Comparison of ENCODE assay signal across 33 mouse cellular contexts in genomic region chr5:73182191-73182590, GRCm38 (mm10).
DNase-seq lines count a peak whose midpoint lies in the region; ATAC-seq and TF ChIP-seq lines count a peak whose summit lies in the region.
"Had no signal": no experiment of that assay in that cellular context is flagged by ENCODE, and none has a peak within 500 bp of the region (broad histone marks: within the 10 kb centered on the region; RNA-seq: fewer than 3 reads in every experiment).

No protein-coding gene starts in this region.

- no peaks in the 10 kb centered on the region for H3K9me3 ChIP-seq in kidney, embryonic 14.5 days (ENCODE audit: control insufficient read depth, low read length)
- H3K9me3 ChIP-seq in intestine, embryonic 15.5 days = no peaks in the 10 kb centered on the region
- H3K9me3 ChIP-seq: embryonic facial prominence, embryonic 10.5 days; embryonic facial prominence, embryonic 15.5 days; forebrain, embryonic 12.5 days; heart, embryonic 12.5 days; hindbrain, embryonic 15.5 days; limb, embryonic 15.5 days; liver, embryonic 13.5 days; midbrain, embryonic 13.5 days; neural tube, embryonic 15.5 days had no signal

- peaks cover 15% of the 10 kb centered on the region for H3K79me2 ChIP-seq in myocyte (ENCODE audit: control insufficient read depth, insufficient read depth)

- no peaks in the 10 kb centered on the region for H3K27me3 ChIP-seq in kidney, embryonic 14.5 days (ENCODE audit: control insufficient read depth, insufficient read depth, low read length)
- no peaks in the 10 kb centered on the region for H3K27me3 ChIP-seq in intestine, embryonic 15.5 days (replicated peaks)
- no peaks in the 10 kb centered on the region for H3K27me3 ChIP-seq in myocyte (ENCODE audit: control insufficient read depth, insufficient read depth, insufficient read length)
- H3K27me3 ChIP-seq: CH12.LX; embryonic facial prominence, embryonic 15.5 days; forebrain, embryonic 12.5 days; heart, embryonic 12.5 days; hindbrain, embryonic 15.5 days; limb, embryonic 15.5 days; liver, embryonic 13.5 days; megakaryocyte, embryonic 14.5 days; midbrain, embryonic 13.5 days; neural tube, embryonic 15.5 days had no signal

- no peak overlapping the region for H3ac ChIP-seq in myocyte (ENCODE audit: control insufficient read depth, insufficient read length)

- H3K27ac ChIP-seq in kidney, embryonic 14.5 days (ENCODE audit: low read depth, low read length) = no peak overlapping the region
- no peak overlapping the region for H3K27ac ChIP-seq in intestine, embryonic 15.5 days
- H3K27ac ChIP-seq: embryonic facial prominence, embryonic 10.5 days; embryonic facial prominence, embryonic 15.5 days; forebrain, embryonic 12.5 days; heart, adult 2 months; hindbrain, embryonic 15.5 days; layer of hippocampus, adult 2 months; limb, embryonic 15.5 days; midbrain, embryonic 13.5 days; neural tube, embryonic 15.5 days had no signal

- no peaks in the 10 kb centered on the region for H3K4me1 ChIP-seq in kidney, embryonic 14.5 days (ENCODE audit: control insufficient read depth, insufficient read depth, low read length)
- no peaks in the 10 kb centered on the region for H3K4me1 ChIP-seq in intestine, embryonic 15.5 days (replicated peaks)
- H3K4me1 ChIP-seq: embryonic facial prominence, embryonic 15.5 days; forebrain, embryonic 12.5 days; hindbrain, embryonic 15.5 days; neural tube, embryonic 15.5 days had no signal

- no peak for DNase-seq in kidney, adult 8-10 months
- DNase-seq in retina, postnatal 1 day = peak; percentile 54
- no peak for DNase-seq in retina, embryonic 14.5 days (ENCODE audit: low spot score)
- DNase-seq in cerebellum, postnatal 25 days = no peak
- no peak for DNase-seq in adrenal gland, postnatal 36 days
- DNase-seq: adrenal gland, adult 2 months; B cell, adult 2 months; cerebellum, adult 11 months; cerebellum, adult 9-11 months; heart, adult 2 months; heart, postnatal 4 days; kidney, postnatal 36 days; liver, embryonic 13.5 days; lung, adult 18-20 months; lung, postnatal 4 days; right cerebral cortex, adult 18-20 months; thymus, adult 18-20 months had no signal

- no peaks in the 10 kb centered on the region for H3K36me3 ChIP-seq in kidney, embryonic 14.5 days (ENCODE audit: control insufficient read depth, insufficient read depth, low read length)
- H3K36me3 ChIP-seq in intestine, embryonic 15.5 days = no peaks in the 10 kb centered on the region
- no peaks in the 10 kb centered on the region for H3K36me3 ChIP-seq in myocyte (ENCODE audit: control insufficient read depth, insufficient read depth)
- H3K36me3 ChIP-seq: forebrain, embryonic 12.5 days; hindbrain, embryonic 15.5 days; midbrain, embryonic 13.5 days; neural tube, embryonic 15.5 days had no signal

- 36% methylated on average over 9 of the region's 9 CpGs for WGBS in kidney, embryonic 14.5 days
- 49% methylated on average over 9 of the region's 9 CpGs for WGBS in intestine, embryonic 15.5 days

- H3K9ac ChIP-seq in kidney, embryonic 14.5 days (ENCODE audit: low read depth, low read length) = no peak overlapping the region
- no peak overlapping the region for H3K9ac ChIP-seq in intestine, embryonic 15.5 days
- H3K9ac ChIP-seq: embryonic facial prominence, embryonic 15.5 days; forebrain, embryonic 12.5 days; heart, embryonic 12.5 days; hindbrain, embryonic 15.5 days; limb, embryonic 15.5 days; liver, embryonic 13.5 days; midbrain, embryonic 13.5 days; neural tube, embryonic 15.5 days had no signal

- H3K4me3 ChIP-seq in kidney, embryonic 14.5 days (ENCODE audit: low read length) = no peak overlapping the region
- H3K4me3 ChIP-seq in intestine, embryonic 15.5 days (replicated peaks) = no peak overlapping the region
- H3K4me3 ChIP-seq in myocyte = no peak overlapping the region
- H3K4me3 ChIP-seq: embryonic facial prominence, embryonic 10.5 days; embryonic facial prominence, embryonic 15.5 days; forebrain, embryonic 12.5 days; heart, adult 2 months; heart, embryonic 12.5 days; hindbrain, embryonic 15.5 days; layer of hippocampus, adult 2 months; limb, embryonic 15.5 days; liver, embryonic 13.5 days; megakaryocyte, embryonic 14.5 days; midbrain, embryonic 13.5 days; neural tube, embryonic 15.5 days had no signal

- ATAC-seq in kidney, embryonic 14.5 days (ENCODE audit: low FRiP score, low TSS enrichment) = peak; percentile 80
- peak; percentile 91 for ATAC-seq in intestine, embryonic 15.5 days
- ATAC-seq: activated CD4-positive, CD25-positive, alpha-beta regulatory T cell, adult 4 months; lung, postnatal 0 days; midbrain, embryonic 13.5 days had no signal

- no peak for TF ChIP-seq POLR2A in myocyte (IDR thresholded peaks at IDR 0.05; ENCODE audit: insufficient read length, low read depth)

- no peak overlapping the region for H3K4me2 ChIP-seq in kidney, embryonic 14.5 days (replicated peaks; ENCODE audit: low read depth, low read length)
- H3K4me2 ChIP-seq in intestine, embryonic 15.5 days (replicated peaks) = no peak overlapping the region
- peak overlapping the region; percentile 59 for H3K4me2 ChIP-seq in myocyte (ENCODE audit: low read depth)
- H3K4me2 ChIP-seq: embryonic facial prominence, embryonic 15.5 days; forebrain, embryonic 12.5 days; heart, embryonic 12.5 days; hindbrain, embryonic 15.5 days; limb, embryonic 15.5 days; liver, embryonic 13.5 days; midbrain, embryonic 13.5 days; neural tube, embryonic 15.5 days had no signal

TF ChIP-seq in myocyte, 11 proteins besides CTCF, POLR2A, EP300 and RAD21:
- TF ChIP-seq USF1 (IDR thresholded peaks at IDR 0.05; ENCODE audit: low read depth) (no peak), MYOG (IDR thresholded peaks at IDR 0.05; ENCODE audit: control insufficient read depth in 1 of 3, insufficient read depth in 1 of 3, insufficient read length in 2 of 3, low read depth in 2 of 3) (no peak), CEBPB (IDR thresholded peaks at IDR 0.05; ENCODE audit: insufficient read depth, poor library complexity, severe bottlenecking) (no peak), MYOD1 (IDR thresholded peaks at IDR 0.05; ENCODE audit: control insufficient read depth in 1 of 3, insufficient read length in 2 of 3, low read depth in 2 of 3) (peak in 2 of 3 experiments; percentile 12 to 42)
